Mouse (Mus musculus): ENCODE measurements around the gene Nrd1. TPM values are rescaled to one million over a fixed set of nuclear protein-coding genes. Genes with fewer than 3 reads are reported as not detected.

Nrd1 gene
- polyA plus RNA-seq, 1 experiment: 57.3 TPM

DNA sequence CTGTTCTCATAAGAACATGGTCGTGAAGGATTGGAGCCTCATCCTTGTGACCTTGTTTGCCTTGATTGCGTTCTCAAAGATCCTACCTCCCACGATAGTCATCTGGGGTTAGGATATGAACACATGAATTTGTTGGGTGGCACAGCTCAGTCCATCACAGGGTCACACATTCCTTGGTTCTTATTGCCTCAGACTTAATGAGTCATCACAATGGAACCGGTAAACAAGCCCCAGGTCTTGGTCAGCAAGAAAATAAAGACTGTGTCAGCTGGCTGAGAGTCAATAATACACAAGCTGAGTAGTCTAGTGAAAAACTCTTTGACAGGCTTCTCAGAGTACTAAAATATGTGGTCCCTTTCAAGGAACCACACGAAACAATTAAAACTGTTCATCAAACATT is 29.4 kb upstream of the Nrd1 start:
- H3K36me3 ChIP-seq (ENCODE audit: control insufficient read depth, insufficient read depth, low read length): no peaks in the 10 kb centered on the region
- no peaks in the 10 kb centered on the region for H3K27me3 ChIP-seq (ENCODE audit: control insufficient read depth, insufficient read depth, low read length)
- DNase-seq: no peak
- no peak overlapping the region for H3K4me3 ChIP-seq (ENCODE audit: control insufficient read depth, insufficient read depth, low read length)
- no peak overlapping the region for H3K27ac ChIP-seq (ENCODE audit: control insufficient read depth, insufficient read depth, low read length)
- 80% methylated on average over 5 of the region's 5 CpGs for WGBS
- H3K4me1 ChIP-seq (replicated peaks; ENCODE audit: control insufficient read depth, insufficient read depth, low read length): no peaks in the 10 kb centered on the region
- TF ChIP-seq CTCF (IDR thresholded peaks at IDR 0.05; ENCODE audit: borderline replicate concordance, control insufficient read depth, extremely low read depth, insufficient read depth, low read length, poor library complexity): no peak
- no peak for TF ChIP-seq POLR2A (IDR thresholded peaks at IDR 0.05; ENCODE audit: control insufficient read depth, extremely low read depth, insufficient read depth, low read length, poor library complexity)

- no peak for DNase-seq
Measured at GRCm38 (mm10) chr4:108976458-108977071, 23.9 kb upstream of the Nrd1 start.

DNA sequence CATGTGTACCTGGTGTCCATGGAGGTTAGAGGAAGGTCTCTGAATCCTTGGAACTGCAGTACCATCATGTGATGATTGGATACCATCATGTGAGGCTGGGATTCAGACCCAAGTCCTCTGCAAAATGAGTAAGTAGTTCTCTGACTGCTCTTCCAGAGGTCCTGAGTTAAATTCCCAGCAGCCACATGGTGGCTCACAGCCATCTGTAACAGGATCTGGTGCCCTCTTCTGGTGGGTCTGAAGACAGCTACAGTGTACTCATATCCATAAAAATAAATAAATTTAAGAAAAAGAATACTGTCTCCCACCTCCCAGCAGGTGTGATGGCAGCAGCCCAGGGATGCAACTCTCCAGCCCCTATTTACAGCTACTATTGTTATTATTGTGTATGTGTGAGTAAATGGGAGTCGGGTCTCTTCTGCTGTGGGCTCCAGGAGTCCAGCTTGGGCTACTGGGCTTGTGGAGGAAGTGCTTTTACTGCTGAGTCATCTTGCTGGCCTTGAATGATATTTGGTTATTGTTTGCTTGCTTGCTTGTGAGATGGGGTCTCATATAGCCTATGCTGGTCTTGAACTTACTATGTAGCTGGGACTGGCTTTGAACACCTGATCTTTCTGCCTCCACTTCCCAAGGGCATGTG is 13.5 kb upstream of the Nrd1 start:
- Histone ChIP-seq H3K4me1 (replicated peaks; ENCODE audit: control insufficient read depth, insufficient read depth, low read length) (peaks cover 2% of the 10 kb centered on the region), H3K27ac (ENCODE audit: control insufficient read depth, insufficient read depth, low read length) (no peak overlapping the region), H3K4me3 (ENCODE audit: control insufficient read depth, insufficient read depth, low read length) (no peak overlapping the region), H3K27me3 (ENCODE audit: control insufficient read depth, insufficient read depth, low read length) (no peaks in the 10 kb centered on the region), H3K36me3 (ENCODE audit: control insufficient read depth, insufficient read depth, low read length) (no peaks in the 10 kb centered on the region)
- TF ChIP-seq POLR2A (IDR thresholded peaks at IDR 0.05; ENCODE audit: control insufficient read depth, extremely low read depth, insufficient read depth, low read length, poor library complexity) (no peak), CTCF (IDR thresholded peaks at IDR 0.05; ENCODE audit: borderline replicate concordance, control insufficient read depth, extremely low read depth, insufficient read depth, low read length, poor library complexity) (no peak)
- no peak for DNase-seq
- WGBS: 61% methylated on average over 1 of the region's 1 CpGs

More at GRCm38 (mm10) chr4:108976458-108977071, 23.9 kb upstream of the Nrd1 start:
- H3K4me1 ChIP-seq (replicated peaks; ENCODE audit: control insufficient read depth, insufficient read depth, low read length): no peaks in the 10 kb centered on the region
- no peaks in the 10 kb centered on the region for H3K36me3 ChIP-seq (ENCODE audit: control insufficient read depth, insufficient read depth, low read length)
- WGBS: 64% methylated on average over 6 of the region's 6 CpGs
- TF ChIP-seq CTCF (IDR thresholded peaks at IDR 0.05; ENCODE audit: borderline replicate concordance, control insufficient read depth, extremely low read depth, insufficient read depth, low read length, poor library complexity) (no peak), POLR2A (IDR thresholded peaks at IDR 0.05; ENCODE audit: control insufficient read depth, extremely low read depth, insufficient read depth, low read length, poor library complexity) (no peak)
- no peak overlapping the region for H3K4me3 ChIP-seq (ENCODE audit: control insufficient read depth, insufficient read depth, low read length)
- H3K27ac ChIP-seq (ENCODE audit: control insufficient read depth, insufficient read depth, low read length): no peak overlapping the region
- H3K27me3 ChIP-seq (ENCODE audit: control insufficient read depth, insufficient read depth, low read length): no peaks in the 10 kb centered on the region

- Histone ChIP-seq H3K4me3 (ENCODE audit: control insufficient read depth, insufficient read depth, low read length) (no peak overlapping the region), H3K27ac (ENCODE audit: control insufficient read depth, insufficient read depth, low read length) (no peak overlapping the region), H3K36me3 (ENCODE audit: control insufficient read depth, insufficient read depth, low read length) (no peaks in the 10 kb centered on the region), H3K4me1 (replicated peaks; ENCODE audit: control insufficient read depth, insufficient read depth, low read length) (peaks cover 2% of the 10 kb centered on the region), H3K27me3 (ENCODE audit: control insufficient read depth, insufficient read depth, low read length) (no peaks in the 10 kb centered on the region)
- no peak for DNase-seq
- no peak for TF ChIP-seq POLR2A (IDR thresholded peaks at IDR 0.05; ENCODE audit: control insufficient read depth, extremely low read depth, insufficient read depth, low read length, poor library complexity)
- 3% methylated on average over 4 of the region's 4 CpGs for WGBS
Measured at GRCm38 (mm10) chr4:108987473-108987842, 13.0 kb upstream of the Nrd1 start.

- TF ChIP-seq CTCF (IDR thresholded peaks at IDR 0.05; ENCODE audit: borderline replicate concordance, control insufficient read depth, extremely low read depth, insufficient read depth, low read length, poor library complexity) (no peak), POLR2A (IDR thresholded peaks at IDR 0.05; ENCODE audit: control insufficient read depth, extremely low read depth, insufficient read depth, low read length, poor library complexity) (no peak)
Measured at GRCm38 (mm10) chr4:108989430-108989829, 11.0 kb upstream of the Nrd1 start.

GRCm38 (mm10) chr4:108990032-108990431 is 10.4 kb upstream of the Nrd1 start:
- Histone ChIP-seq H3K27me3 (ENCODE audit: control insufficient read depth, insufficient read depth, low read length) (no peaks in the 10 kb centered on the region), H3K27ac (ENCODE audit: control insufficient read depth, insufficient read depth, low read length) (no peak overlapping the region), H3K36me3 (ENCODE audit: control insufficient read depth, insufficient read depth, low read length) (no peaks in the 10 kb centered on the region), H3K4me1 (replicated peaks; ENCODE audit: control insufficient read depth, insufficient read depth, low read length) (peaks cover 2% of the 10 kb centered on the region), H3K4me3 (ENCODE audit: control insufficient read depth, insufficient read depth, low read length) (no peak overlapping the region)
- TF ChIP-seq CTCF (IDR thresholded peaks at IDR 0.05; ENCODE audit: borderline replicate concordance, control insufficient read depth, extremely low read depth, insufficient read depth, low read length, poor library complexity): no peak
- no peak for TF ChIP-seq POLR2A (IDR thresholded peaks at IDR 0.05; ENCODE audit: control insufficient read depth, extremely low read depth, insufficient read depth, low read length, poor library complexity)
- DNase-seq: no peak

More at GRCm38 (mm10) chr4:108989430-108989829, 11.0 kb upstream of the Nrd1 start:
- Histone ChIP-seq H3K4me1 (replicated peaks; ENCODE audit: control insufficient read depth, insufficient read depth, low read length) (peaks cover 2% of the 10 kb centered on the region), H3K36me3 (ENCODE audit: control insufficient read depth, insufficient read depth, low read length) (no peaks in the 10 kb centered on the region), H3K27me3 (ENCODE audit: control insufficient read depth, insufficient read depth, low read length) (no peaks in the 10 kb centered on the region), H3K4me3 (ENCODE audit: control insufficient read depth, insufficient read depth, low read length) (no peak overlapping the region), H3K27ac (ENCODE audit: control insufficient read depth, insufficient read depth, low read length) (no peak overlapping the region)
- 85% methylated on average over 2 of the region's 2 CpGs for WGBS
- no peak for DNase-seq

Data from thymus, adult 2 months (tissue).